Mouse (Mus musculus): ENCODE measurements around the gene Mrps17.

- TF ChIP-seq CTCF (IDR thresholded peaks at IDR 0.05; ENCODE audit: low read depth) (no peak), EP300 (IDR thresholded peaks at IDR 0.05; ENCODE audit: low read depth) (no peak)
These were observed 55.4 kb downstream of the Mrps17 start for GRCm38 (mm10) chr5:129770443-129771355.
